Mouse (Mus musculus): ENCODE measurements at regions not wholly inside any gene's neighbourhood (a gene's known extent, or its start where the extent isn't known, plus 50 kb on each side); places are given as distances from the start of the nearest gene placed in this dataset.

GRCm38 (mm10) chr15:69632306-69632705 lies 3131.6 kb upstream of the Lrrc6 start:
- no peak for DNase-seq (ENCODE audit: low read depth)

DNA sequence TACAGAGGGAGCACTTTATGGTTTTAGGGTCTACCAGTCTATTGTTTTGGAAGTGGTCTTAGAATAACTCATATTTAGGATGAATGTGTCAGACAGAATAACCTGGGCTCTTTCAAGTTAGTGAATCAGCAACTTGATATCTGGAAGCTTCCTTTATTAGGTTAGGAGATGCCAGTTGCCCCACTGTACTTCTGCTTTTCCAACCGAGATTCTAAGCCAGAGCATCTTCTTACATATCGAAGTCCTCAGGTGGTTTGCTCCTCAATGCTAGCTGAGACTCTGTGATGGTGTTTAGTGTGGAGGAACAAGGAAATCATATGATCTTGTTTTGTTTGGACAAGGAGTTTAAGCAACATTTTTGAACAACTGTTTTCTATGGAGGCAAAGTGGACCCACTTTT lies 3117.3 kb upstream of the Lrrc6 start:
- no peak for DNase-seq (ENCODE audit: low read depth)

DNA sequence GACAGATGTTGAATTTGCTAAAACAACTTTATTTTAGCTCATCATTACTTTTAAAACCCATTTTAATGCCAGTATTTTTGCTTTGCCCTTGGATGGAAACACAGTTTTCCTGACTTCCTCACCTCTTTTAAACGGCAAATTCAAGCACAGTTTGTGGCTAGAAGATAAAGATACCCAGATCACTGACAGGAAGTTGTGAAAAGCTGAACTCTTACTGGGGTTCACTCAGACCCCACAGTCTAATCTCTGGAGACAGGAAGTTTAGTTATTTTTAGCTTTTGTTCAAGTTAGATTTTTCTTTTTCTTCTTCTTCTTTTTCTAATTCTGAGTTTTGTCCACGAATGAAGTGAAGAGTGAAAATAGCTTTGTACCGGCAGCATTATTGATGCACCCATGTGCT lies 3113.3 kb upstream of the Lrrc6 start:
- peak; percentile 1 for DNase-seq (ENCODE audit: low read depth)

- DNase-seq (ENCODE audit: low read depth) = no peak
These were observed 3090.7 kb upstream of the Lrrc6 start for GRCm38 (mm10) chr15:69591219-69592006.

- DNase-seq (ENCODE audit: low read depth) = no peak
These were observed 3087.4 kb upstream of the Lrrc6 start for GRCm38 (mm10) chr15:69588084-69588483.

- DNase-seq (ENCODE audit: low read depth) = no peak
These were observed 3076.0 kb upstream of the Lrrc6 start for GRCm38 (mm10) chr15:69576742-69577141.

DNA sequence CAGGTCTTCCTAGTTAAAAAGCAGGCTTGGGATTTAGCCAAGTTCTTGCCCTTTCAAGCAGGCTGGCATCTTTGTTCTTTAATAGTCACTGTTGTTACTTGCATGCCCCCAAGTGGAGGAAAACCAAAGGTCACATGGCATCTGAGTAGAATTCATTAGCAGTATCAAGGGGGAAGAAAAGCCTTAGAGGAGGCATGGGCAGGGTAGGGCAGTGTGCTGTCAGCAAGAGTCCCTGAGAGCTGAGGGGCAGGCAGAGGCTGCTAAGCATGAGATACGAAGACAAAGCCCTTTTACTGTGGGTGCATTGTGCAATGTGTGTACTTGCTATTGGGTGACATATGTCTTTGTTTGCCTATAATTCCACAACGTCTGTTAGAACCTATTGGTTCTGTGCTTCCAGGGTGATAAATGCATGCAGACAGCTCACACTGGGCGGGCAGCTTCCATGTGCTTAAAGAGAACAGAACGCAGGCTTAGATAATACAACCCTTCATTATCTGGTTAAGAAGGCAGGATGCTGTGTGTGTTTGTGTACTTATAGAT lies 3075.0 kb upstream of the Lrrc6 start:
- no peak for DNase-seq (ENCODE audit: low read depth)

DNA sequence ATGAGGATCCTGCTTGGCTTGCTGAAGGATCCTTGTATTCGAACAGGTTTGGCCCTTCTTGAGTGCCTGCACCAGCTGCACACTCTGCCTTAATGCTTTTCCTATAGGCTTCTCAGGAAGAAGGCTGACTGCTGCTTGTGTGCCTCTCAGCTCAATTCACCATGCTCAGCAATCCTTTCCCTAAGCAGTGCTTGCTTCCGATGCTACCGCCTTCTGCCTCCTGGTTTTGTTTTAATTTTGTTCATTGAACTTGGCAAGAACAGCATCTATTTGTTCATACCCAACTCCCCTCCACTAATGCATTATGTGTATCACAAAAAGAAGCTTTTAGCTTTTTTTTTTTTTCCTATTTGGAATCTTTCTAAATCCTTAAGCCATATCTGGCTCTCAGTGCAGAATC lies 3053.5 kb upstream of the Lrrc6 start:
- no peak for DNase-seq (ENCODE audit: low read depth)

- DNase-seq (ENCODE audit: low read depth) = no peak
These were observed 3051.4 kb upstream of the Lrrc6 start for GRCm38 (mm10) chr15:69552062-69552628.

- no peak for DNase-seq (ENCODE audit: low read depth)
These were observed 3050.3 kb upstream of the Lrrc6 start for GRCm38 (mm10) chr15:69551012-69551411.

DNA sequence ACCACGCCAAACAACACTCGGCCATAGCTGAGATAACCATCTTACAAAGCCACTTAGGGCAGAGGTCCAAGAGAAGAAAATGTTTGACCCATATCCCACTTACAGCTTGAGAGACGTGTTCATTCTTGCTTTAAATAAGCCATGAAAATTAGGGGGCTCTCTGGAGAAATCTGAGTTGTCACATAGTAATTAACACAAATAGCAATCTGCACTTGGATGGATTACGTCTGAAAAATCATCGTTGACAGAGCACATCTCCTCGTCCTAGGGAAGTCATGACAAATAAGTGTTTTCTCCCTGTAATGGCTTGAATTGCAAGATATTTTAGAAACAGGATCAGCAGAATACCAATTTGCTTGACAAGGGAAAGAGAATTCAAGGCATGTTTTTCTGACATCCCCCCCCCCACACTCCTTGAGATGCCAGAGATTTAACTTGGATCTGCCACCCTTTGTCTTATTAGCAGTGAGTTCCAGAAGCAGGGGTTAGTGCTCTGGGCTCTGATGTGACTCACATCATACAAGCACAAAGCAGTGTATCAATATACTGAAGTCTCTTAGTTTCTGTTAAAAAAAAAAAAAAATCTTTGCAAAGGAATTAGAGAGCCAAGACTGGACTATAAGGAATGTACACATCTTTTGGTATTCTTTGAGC lies 3025.9 kb upstream of the Lrrc6 start:
- DNase-seq (ENCODE audit: low read depth) = no peak

- DNase-seq (ENCODE audit: low read depth) = no peak
These were observed 2983.8 kb upstream of the Lrrc6 start for GRCm38 (mm10) chr15:69484421-69485074.

DNA sequence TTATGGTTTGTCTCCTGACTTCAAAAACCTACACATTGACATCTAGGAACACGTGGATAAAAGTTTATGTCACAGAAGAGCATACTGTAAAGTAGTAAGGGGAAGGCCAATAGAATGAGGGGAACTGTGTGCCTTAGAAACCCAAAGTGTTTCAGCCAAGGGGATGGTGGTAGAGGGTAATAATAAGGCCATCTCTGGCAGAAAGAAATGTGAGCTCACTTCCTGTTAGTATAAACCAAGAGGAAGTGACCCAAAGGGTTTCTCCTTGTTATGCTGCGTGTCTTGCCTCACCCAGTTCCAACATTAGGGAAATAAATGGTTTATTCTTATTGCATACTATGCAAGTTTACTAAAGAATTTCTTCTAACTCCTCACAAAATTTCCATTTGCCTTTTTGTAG lies 2982.4 kb upstream of the Lrrc6 start:
- DNase-seq (ENCODE audit: low read depth) = no peak

GRCm38 (mm10) chr15:69481087-69481486 lies 2980.4 kb upstream of the Lrrc6 start:
- no peak for DNase-seq (ENCODE audit: low read depth)

- no peak for DNase-seq (ENCODE audit: low read depth)
These were observed 2976.3 kb upstream of the Lrrc6 start for GRCm38 (mm10) chr15:69477050-69477449.

GRCm38 (mm10) chr15:69469566-69469965 lies 2968.9 kb upstream of the Lrrc6 start:
- no peak for DNase-seq (ENCODE audit: low read depth)

- no peak for DNase-seq (ENCODE audit: low read depth)
These were observed 2960.0 kb upstream of the Lrrc6 start for GRCm38 (mm10) chr15:69460581-69461194.

DNA sequence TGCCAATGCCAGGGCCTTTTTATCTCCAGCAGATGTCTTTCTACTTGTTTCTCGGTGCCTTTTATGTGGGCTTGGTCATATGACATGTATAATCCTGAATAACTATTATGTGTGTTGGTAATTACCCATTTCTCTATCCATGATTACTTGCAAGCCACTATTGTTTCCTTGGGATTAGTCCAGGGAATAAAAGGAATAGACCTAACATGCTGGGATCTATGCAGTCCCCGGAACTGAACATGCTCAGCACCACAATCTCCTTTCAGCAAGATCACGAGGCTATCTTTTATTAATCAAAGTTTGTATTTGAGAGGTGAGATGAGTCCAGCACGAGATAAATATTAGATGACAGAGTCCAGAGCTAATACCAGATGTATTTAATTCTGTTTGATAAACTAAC lies 2956.8 kb upstream of the Lrrc6 start:
- no peak for DNase-seq (ENCODE audit: low read depth)

DNA sequence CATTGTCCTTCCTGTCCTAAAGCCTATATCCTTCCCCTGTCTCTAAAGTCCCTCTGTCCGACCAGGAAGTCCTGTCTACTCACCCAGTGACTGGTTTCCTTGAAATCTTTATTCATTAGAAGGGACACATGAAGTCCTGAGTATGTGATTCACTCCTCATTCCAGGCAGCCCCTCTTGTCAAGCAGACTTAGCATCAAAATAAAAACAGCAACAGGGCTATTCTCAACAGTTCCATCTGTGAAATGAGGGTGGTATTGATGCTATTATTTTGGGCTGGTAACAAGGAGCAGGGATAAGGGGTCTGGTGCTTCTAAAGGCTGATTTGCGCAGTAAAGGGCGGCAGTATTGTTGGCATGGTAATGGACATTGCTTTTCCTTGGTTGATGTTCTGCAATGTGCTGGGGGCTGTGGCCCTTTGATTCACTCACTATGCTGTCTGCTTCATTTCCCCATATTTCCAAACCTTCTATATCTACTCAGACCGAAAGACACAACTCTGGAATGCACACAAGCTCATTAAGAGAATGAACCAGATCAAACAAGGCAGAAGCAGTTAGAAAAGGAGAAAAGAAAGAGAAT lies 2955.6 kb upstream of the Lrrc6 start:
- no peak for DNase-seq (ENCODE audit: low read depth)

GRCm38 (mm10) chr15:69441008-69441407 lies 2940.3 kb upstream of the Lrrc6 start:
- DNase-seq (ENCODE audit: low read depth) = no peak

GRCm38 (mm10) chr15:69413531-69414011 lies 2912.9 kb upstream of the Lrrc6 start:
- no peak for DNase-seq (ENCODE audit: low read depth)

DNA sequence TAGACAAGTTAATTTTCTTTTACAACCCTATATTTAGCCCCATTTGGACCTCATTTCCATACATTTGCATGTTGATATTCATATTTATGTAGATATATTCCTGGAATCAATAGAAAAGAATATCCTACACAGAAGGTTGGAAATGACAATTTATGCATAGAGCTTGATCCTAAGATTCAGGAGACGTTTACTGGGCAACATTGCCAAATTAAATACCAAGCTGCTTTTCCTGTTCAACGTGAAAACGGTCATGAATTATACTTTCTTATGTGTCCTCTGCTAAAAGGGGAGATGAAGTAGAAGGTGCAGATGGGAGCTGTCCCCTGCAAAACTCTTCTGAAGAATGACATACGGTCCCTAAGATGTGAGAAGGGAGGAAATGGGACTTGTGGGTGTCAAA lies 2888.9 kb upstream of the Lrrc6 start:
- no peak for DNase-seq (ENCODE audit: low read depth)
